Mouse (Mus musculus) brown adipose tissue, adult 24 weeks (tissue): ENCODE data around the gene Olfr535. TPM values are rescaled to one million over a fixed set of nuclear protein-coding genes. Genes with fewer than 3 reads are reported as not detected.
"Not testable (repeated sequence)": the region's sequence is repeated elsewhere in the genome, so short reads cannot be mapped to it uniquely, and the experiment has no call there.

Experiments
- H3K27ac ChIP-seq: fragments of 200-500 bp; replicated peaks from 2 replicates; pipeline ENCODE4 v1.5.1; 2012; ENCODE audit warnings: low read depth, mild to moderate bottlenecking, low read length
- H3K4me1 ChIP-seq: fragments of 200-500 bp; 2 replicates; pipeline ENCODE4 v1.6.1; 2012; ENCODE audit warnings: low read length, mixed read lengths; ENCODE audit not compliant: control insufficient read depth, insufficient read depth, insufficient read length
- H3K4me3 ChIP-seq: fragments of 200-500 bp; 2 replicates; pipeline ENCODE4 v1.5.1; 2012; ENCODE audit warnings: low read depth, mild to moderate bottlenecking, low read length, moderate library complexity; ENCODE audit not compliant: insufficient read depth
- polyA plus RNA-seq: library from polyadenylated mRNA; stranded (reverse); fragments of >200 nt; gene quantifications from 2 replicates; pipeline ENCODE4 v1.2.4, GENCODE M21; 2012; ENCODE audit not compliant: missing spikeins, insufficient read depth, insufficient read length

Olfr535 gene
- polyA plus RNA-seq, result not detected in 2 replicates

DNA sequence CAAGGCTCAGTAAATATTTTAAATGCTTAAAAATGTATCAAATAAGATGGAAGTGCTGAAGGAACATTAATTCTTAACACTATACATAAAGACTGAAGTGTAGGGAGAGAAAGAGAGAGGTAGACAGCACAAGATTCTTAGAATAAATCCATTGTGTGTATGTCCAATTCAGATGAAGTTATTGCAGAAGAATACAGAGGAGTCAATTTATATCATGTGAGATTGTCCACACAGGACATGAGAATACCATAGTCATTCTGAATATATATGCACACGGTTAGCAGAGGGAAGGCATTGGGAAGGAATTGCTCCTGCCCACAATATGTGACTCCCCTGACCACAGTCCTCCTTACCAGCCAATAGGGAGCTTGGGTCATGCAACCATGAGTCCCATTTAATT is at the start of gene Olfr535:
Gene Olfr535 (plus strand): TSS at position 301 of the 400 bp plus-strand sequence.
- H3K27ac ChIP-seq, result no peak within 1 kb of the TSS
- no peak within 1 kb of the TSS for H3K4me3 ChIP-seq
- H3K4me1 ChIP-seq, result no peaks in the 10 kb centered on the region

DNA sequence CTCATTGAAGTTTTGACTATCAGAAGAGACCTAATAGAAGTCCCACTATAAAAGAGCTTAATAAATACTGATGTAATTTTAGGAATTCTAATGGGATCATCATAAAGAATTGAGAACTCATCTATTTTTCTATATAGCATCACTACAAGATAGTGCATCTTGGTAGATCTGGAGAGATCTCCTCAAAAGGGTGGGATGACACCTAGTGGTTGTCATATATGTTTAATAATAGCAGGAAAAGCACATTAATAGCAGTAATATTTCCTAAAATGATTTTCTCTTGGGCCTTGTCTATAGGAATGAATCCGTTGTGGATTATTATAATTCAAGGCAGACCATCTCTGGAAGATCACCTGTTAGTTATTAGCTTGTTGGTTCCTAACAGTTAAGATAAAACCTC is 40.9 kb upstream of the Olfr535 start:
- Histone ChIP-seq H3K27ac (no peak overlapping the region), H3K4me1 (no peaks in the 10 kb centered on the region), H3K4me3 (no peak overlapping the region)

GRCm38 (mm10) chr7:140463070-140463469 is 20.9 kb upstream of the Olfr535 start, which contains the start of gene Olfr533:
Gene Olfr533 (plus strand): TSS chr7:140463370.
- not testable (repeated sequence) for H3K4me3 ChIP-seq, H3K4me1 ChIP-seq, H3K27ac ChIP-seq

- H3K27ac ChIP-seq, result no peak overlapping the region
- H3K4me1 ChIP-seq, result no peaks in the 10 kb centered on the region
- no peak overlapping the region for H3K4me3 ChIP-seq
Measured at GRCm38 (mm10) chr7:140477886-140478285, 6.1 kb upstream of the Olfr535 start.

GRCm38 (mm10) chr7:140478733-140479132 is 5.3 kb upstream of the Olfr535 start:
- Histone ChIP-seq H3K27ac (no peak overlapping the region), H3K4me3 (no peak overlapping the region), H3K4me1 (no peaks in the 10 kb centered on the region)

- Histone ChIP-seq H3K27ac (no peak overlapping the region), H3K4me3 (no peak overlapping the region), H3K4me1 (no peaks in the 10 kb centered on the region)
Measured at GRCm38 (mm10) chr7:140488981-140489380, 5.0 kb downstream of the Olfr535 start.

GRCm38 (mm10) chr7:140494231-140494630 is 10.2 kb downstream of the Olfr535 start:
- Histone ChIP-seq H3K27ac (no peak overlapping the region), H3K4me1 (no peaks in the 10 kb centered on the region), H3K4me3 (no peak overlapping the region)

GRCm38 (mm10) chr7:140494702-140495101 is 10.7 kb downstream of the Olfr535 start:
- Histone ChIP-seq H3K27ac (no peak overlapping the region), H3K4me1 (no peaks in the 10 kb centered on the region), H3K4me3 (no peak overlapping the region)

- H3K4me1 ChIP-seq, H3K27ac ChIP-seq: not testable (repeated sequence)
Measured at GRCm38 (mm10) chr7:140507346-140508021, 23.5 kb downstream of the Olfr535 start, which contains the start of gene Olfr536. Gene Olfr536 (minus strand): TSS chr7:140507396.

DNA sequence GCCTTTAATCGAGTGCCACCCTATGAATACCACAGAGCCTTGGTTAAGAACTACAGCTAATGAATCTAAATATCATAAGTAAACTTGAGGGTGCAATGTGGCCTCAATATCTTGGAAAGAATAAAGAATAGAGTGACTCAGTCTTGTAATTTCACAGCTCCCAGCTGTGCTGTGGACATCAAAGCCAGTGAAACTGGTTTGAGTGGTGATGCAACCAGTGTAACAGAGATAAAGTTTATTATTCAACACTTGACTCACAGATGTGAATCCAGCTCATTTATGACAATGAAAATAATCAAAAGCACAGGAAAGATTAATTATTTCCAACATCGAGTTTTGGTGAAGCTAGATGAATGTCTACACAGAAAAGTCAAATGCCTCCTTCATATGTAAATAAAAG is 55.7 kb downstream of the Olfr535 start:
- no peaks in the 10 kb centered on the region for H3K4me1 ChIP-seq
- H3K27ac ChIP-seq, result no peak overlapping the region
- H3K4me3 ChIP-seq, result no peak overlapping the region

More at GRCm38 (mm10) chr7:140507346-140508021, 23.5 kb downstream of the Olfr535 start, which contains the start of gene Olfr536:
- H3K4me3 ChIP-seq, result not testable (repeated sequence)

Other genes starting within 250 kb of the Olfr535 start
- not detected in 2 replicates for gene 5830411N06Rik, start 236.9 kb upstream of the Olfr535 start, polyA plus RNA-seq
- not detected in 2 replicates for gene Olfr525, start 163.4 kb upstream of the Olfr535 start, polyA plus RNA-seq
- gene Olfr527, start 150.2 kb upstream of the Olfr535 start, polyA plus RNA-seq, result not detected in 2 replicates
- not detected in 2 replicates for gene Olfr60, start 122.5 kb upstream of the Olfr535 start, polyA plus RNA-seq
- gene Olfr530, start 107.9 kb upstream of the Olfr535 start, polyA plus RNA-seq, result not detected in 2 replicates
- gene Olfr531, start 81.3 kb upstream of the Olfr535 start, polyA plus RNA-seq, result not detected in 2 replicates
- not detected in 2 replicates for gene Olfr532, start 62.6 kb upstream of the Olfr535 start, polyA plus RNA-seq
- gene Olfr533, start 20.8 kb upstream of the Olfr535 start, polyA plus RNA-seq, result not detected in 2 replicates
- gene Olfr536, start 23.2 kb downstream of the Olfr535 start, polyA plus RNA-seq, result not detected in 2 replicates
- not detected in 2 replicates for gene Olfr538, start 83.7 kb downstream of the Olfr535 start, polyA plus RNA-seq
- gene Olfr46, start 117.1 kb downstream of the Olfr535 start, polyA plus RNA-seq, result not detected in 2 replicates
- gene Olfr61, start 144.8 kb downstream of the Olfr535 start, polyA plus RNA-seq, result not detected in 2 replicates
- not detected in 2 replicates for gene Olfr53, start 162.2 kb downstream of the Olfr535 start, polyA plus RNA-seq
- gene Olfr539, start 175.7 kb downstream of the Olfr535 start, polyA plus RNA-seq, result not detected in 2 replicates
- not detected in 2 replicates for gene Olfr45, start 197.7 kb downstream of the Olfr535 start, polyA plus RNA-seq
- gene Olfr541, start 213.1 kb downstream of the Olfr535 start, polyA plus RNA-seq, result not detected in 2 replicates